Mouse (Mus musculus) Patski (cell line): Measurements from ENCODE around the gene Ifit1bl2. TPM values are rescaled to one million over a fixed set of nuclear protein-coding genes. Genes with fewer than 3 reads are reported as not detected.
A peak's percentile ranks its signal among the peaks of the same experiment; 100 is the strongest.

Experiments used
- ATAC-seq: fragments of 100-300 bp; one replicate; pipeline ENCODE4 v1.8.0; 2021
- CTCF ChIA-PET: fragments of 350-600 bp; sonication (Branson Sonifier 250); formaldehyde crosslinking; loops from one replicate; lab custom pipeline; 2022; ENCODE audit warnings: inconsistent platforms; lab: Charles Lee
- POLR2A ChIA-PET: fragments of 350-600 bp; sonication (Branson Sonifier 250); formaldehyde crosslinking; loops from one replicate; lab custom pipeline; 2022; ENCODE audit warnings: antibody characterized with exemption, inconsistent platforms; lab: Charles Lee
- DNase-seq: peaks from one replicate; pipeline ENCODE4 v3.0.0-alpha.2; 2011; ENCODE audit warnings: low read depth, low spot score
- H3K27me3 ChIP-seq: fragments of 371-371 bp; one replicate; pipeline ENCODE4 v1.5.1; 2021
- CTCF ChIP-seq: fragments of 100-300 bp; IDR thresholded peaks from one replicate; pipeline ENCODE4 v1.5.1; 2021
- in situ Hi-C: fragments of 300-500 bp; cut with MboI; formaldehyde crosslinking; loops from 3 replicates; pipeline ENCODE4 v1.11.1; 2018; ENCODE audit warnings: low pct_unique_long_range_greater_than_20kb, mixed read lengths
- polyA plus RNA-seq: library from polyadenylated mRNA; unstranded; gene quantifications from one replicate; pipeline ENCODE4 v1.2.3, GENCODE M21; 2021

The Ifit1bl2 gene
- polyA plus RNA-seq = 0.24 TPM

DNA sequence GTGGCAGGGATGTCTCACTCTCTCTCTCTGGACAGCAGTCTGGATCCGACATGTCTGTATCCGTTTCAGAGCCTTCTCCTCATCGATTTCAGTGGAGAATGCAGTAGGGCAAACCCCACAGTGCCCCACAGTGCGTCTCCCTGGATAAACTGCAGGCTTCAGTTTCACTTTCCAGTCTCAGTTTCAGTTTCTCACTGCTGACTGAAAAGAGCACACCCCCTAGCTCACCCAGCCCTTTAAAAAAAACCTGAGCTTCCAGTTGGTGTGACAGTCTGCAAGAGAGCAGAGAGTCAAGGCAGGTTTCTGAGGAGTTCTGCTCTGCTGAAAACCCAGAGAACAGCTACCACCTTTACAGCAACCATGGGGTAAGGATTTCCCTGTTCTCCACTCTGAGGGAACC, at the start of gene Ifit1bl2, which contains the start of gene Ifit1:
Gene Ifit1bl2 (minus strand): TSS at position 121 of the 400 bp plus-strand sequence.
Gene Ifit1 (plus strand): TSS at position 249 of the 400 bp plus-strand sequence.
- TF ChIP-seq CTCF = peak; percentile 44
- ATAC-seq = peak; percentile 55
- ChIA-PET POLR2A (interaction anchor here (1.0 kb wide), 1 partner anchor 114 kb away, joined by 3 read pairs; no protein-coding TSS in a partner anchor), CTCF (interaction anchor here (1.0 to 2.1 kb wide), 3 partner anchors 11 to 140 kb away, joined by 4 to 7 read pairs (median 4); no protein-coding TSS in a partner anchor)
- DNase-seq = no peak
- in situ Hi-C loops = no loop called here
- peaks cover 24% of the 10 kb centered on the region for H3K27me3 ChIP-seq

DNA sequence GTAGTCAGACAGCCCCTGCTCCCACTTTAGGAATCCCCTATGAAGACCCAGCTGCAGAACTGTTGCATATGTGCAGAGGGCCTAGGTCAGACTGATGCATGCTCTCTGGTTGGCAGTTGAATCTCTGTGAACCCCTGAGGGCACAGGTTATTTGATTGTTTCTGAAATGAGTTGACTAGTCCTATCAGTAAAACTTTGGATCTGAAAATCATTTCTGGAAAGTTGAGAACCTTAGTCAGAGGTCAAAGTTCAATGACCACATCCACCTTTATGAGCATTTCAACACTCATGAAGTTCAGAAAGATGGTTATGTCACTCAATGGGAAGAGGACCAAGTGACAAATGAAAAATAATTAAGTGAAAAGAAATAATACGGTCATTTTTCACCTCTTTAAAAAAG, 45.0 kb upstream of the Ifit1bl2 start:
- TF ChIP-seq CTCF = no peak
- CTCF ChIA-PET = interaction anchor here (1.1 to 1.5 kb wide), 6 partner anchors 28 to 88 kb away, joined by 3 to 6 read pairs (median 4); no protein-coding TSS in a partner anchor
- peaks cover 6% of the 10 kb centered on the region for H3K27me3 ChIP-seq
- in situ Hi-C loops = no loop called here
- POLR2A ChIA-PET = interaction anchor here (0.6 kb wide), 1 partner anchor 16 kb away, joined by 3 read pairs; no protein-coding TSS in a partner anchor
- ATAC-seq (no peak), DNase-seq (no peak)

DNA sequence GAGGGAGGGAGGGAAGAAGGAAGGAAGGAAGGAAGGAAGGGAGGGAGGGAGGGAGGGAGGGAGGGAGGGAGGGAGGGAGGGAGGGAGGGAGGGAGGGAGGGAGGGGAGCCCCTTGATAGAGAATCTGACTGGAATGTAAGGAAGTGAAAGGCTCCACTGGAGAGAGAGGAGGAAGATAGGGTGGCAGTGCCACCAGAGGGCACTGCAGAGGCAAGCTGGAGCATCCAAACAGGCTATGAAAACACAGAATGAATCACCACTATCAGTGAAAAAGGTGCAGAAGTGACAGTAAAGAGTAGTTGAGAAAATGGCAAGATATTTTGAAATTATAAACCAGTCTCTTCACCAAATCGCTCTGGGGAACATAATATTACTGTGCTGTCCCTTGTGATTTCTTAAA, 44.3 kb upstream of the Ifit1bl2 start:
- DNase-seq (no peak), ATAC-seq (peak; percentile 80)
- POLR2A ChIA-PET = interaction anchor here (0.6 kb wide), 1 partner anchor 15 kb away, joined by 3 read pairs; no protein-coding TSS in a partner anchor
- H3K27me3 ChIP-seq = peaks cover 6% of the 10 kb centered on the region
- in situ Hi-C loops = no loop called here
- TF ChIP-seq CTCF = peak; percentile 78
- CTCF ChIA-PET = interaction anchor here (1.0 kb wide), 1 partner anchor 15 kb away, joined by 3 read pairs; no protein-coding TSS in a partner anchor

DNA sequence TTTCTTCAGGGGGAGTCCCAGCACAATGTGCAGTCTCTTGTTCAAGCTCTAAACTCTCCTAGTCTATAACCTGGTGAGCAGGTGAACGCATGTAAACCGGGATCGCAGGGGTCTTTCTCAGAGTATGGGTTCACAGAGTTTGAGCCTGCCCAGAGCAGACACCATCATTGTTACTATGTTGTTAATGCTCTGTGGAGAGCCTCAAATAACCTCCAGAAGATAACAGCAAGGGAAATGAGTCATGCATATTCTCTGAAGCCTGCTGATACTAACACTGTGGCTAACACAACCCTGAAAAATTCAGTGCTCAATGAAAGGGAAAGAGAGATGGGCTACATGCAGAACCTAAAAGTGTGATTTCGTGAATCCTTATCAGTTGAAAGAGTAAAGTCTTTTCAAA, 37.9 kb upstream of the Ifit1bl2 start:
- POLR2A ChIA-PET = no interaction called here
- CTCF ChIA-PET = no interaction called here
- TF ChIP-seq CTCF = no peak
- DNase-seq (no peak), ATAC-seq (peak; percentile 54)
- peaks cover under 1% of the 10 kb centered on the region for H3K27me3 ChIP-seq
- in situ Hi-C loops = no loop called here

DNA sequence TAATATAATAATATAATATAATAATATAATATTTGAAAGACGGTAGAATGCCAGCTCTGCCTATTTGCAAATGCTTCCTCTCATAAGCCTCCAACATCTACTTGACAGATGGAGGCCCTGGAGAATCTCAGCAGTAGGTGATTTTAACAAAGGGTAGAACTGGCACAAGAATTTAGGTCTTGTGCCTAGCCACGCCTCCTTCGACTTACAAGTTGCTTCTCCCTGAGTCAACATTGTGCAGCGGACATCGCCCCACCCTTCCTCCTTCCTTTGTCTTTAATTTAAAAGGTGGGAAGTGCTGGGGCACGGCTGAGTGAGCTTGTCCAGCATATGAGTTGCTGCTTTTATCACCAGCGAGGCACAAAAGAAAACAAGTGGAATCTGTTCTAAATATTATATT, 32.9 kb upstream of the Ifit1bl2 start:
- POLR2A ChIA-PET = no interaction called here
- in situ Hi-C loops = loop anchor here (25.0 kb wide), 1 partner anchor 1414 kb away; the partner anchor contains the start of gene Rpp30
- DNase-seq (no peak), ATAC-seq (no peak)
- H3K27me3 ChIP-seq = peaks cover 12% of the 10 kb centered on the region
- TF ChIP-seq CTCF = no peak
- CTCF ChIA-PET = interaction anchor here (1.5 kb wide), 1 partner anchor 100 kb away, joined by 5 read pairs; no protein-coding TSS in a partner anchor

DNA sequence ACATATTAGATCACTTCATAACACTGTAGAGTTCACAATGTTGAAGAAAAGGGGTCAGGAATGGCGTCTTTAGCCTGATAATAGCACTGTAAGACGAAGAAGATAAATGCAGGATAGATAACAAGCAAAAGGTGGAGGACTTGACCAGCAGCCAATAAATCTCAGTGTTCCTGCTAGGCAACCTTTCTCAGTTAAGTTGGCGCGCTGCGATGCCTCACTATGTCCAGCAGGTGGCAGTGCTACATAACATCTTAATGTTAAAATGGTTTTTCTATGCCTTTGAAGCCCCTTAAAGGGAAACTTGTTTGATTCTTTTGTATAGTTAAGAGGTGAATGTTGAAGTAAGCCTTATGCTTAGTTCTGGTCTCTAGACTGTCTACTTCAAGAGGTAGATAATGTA, 25.6 kb upstream of the Ifit1bl2 start:
- ChIA-PET POLR2A (interaction anchor here (0.7 kb wide), 1 partner anchor 79 kb away, joined by 3 read pairs; no protein-coding TSS in a partner anchor), CTCF (interaction anchor here (1.7 kb wide), 1 partner anchor 106 kb away, joined by 5 read pairs; no protein-coding TSS in a partner anchor)
- no peak for DNase-seq
- TF ChIP-seq CTCF = peak; percentile 95
- ATAC-seq = no peak
- in situ Hi-C loops = loop anchor here (5.0 to 25.0 kb wide), 2 partner anchors 111 to 1421 kb away; partner anchors contain the start of gene Rpp30
- H3K27me3 ChIP-seq = peaks cover 22% of the 10 kb centered on the region

DNA sequence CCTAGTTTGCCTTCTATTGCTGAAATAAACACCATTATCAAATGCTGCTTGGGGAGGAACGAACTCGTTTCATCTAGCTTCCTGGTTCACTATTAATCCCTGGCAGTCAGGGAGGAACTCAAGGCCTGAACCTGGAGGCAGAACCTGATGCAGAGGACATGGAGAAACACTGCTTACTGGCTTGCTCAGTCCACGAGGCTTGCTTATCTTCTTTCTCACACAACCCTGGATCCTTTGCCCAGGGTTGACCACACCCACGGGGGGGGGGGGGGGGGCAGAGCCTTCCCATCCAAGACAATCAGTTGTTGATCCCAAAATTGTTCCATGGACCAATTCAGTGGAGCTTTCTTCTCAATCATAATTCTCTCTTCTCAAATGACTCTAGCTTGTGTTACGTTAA, 22.2 kb upstream of the Ifit1bl2 start:
- no peak for ATAC-seq
- in situ Hi-C loops = loop anchor here (25.0 kb wide), 1 partner anchor 1425 kb away; the partner anchor contains the start of gene Rpp30
- ChIA-PET CTCF (interaction anchor here (1.1 to 1.2 kb wide), 3 partner anchors 17 to 115 kb away, joined by 3 to 5 read pairs (median 4); no protein-coding TSS in a partner anchor), POLR2A (interaction anchor here (1.1 kb wide), 1 partner anchor 112 kb away, joined by 3 read pairs; no protein-coding TSS in a partner anchor)
- DNase-seq = no peak
- no peak for TF ChIP-seq CTCF
- peaks cover 3% of the 10 kb centered on the region for H3K27me3 ChIP-seq

DNA sequence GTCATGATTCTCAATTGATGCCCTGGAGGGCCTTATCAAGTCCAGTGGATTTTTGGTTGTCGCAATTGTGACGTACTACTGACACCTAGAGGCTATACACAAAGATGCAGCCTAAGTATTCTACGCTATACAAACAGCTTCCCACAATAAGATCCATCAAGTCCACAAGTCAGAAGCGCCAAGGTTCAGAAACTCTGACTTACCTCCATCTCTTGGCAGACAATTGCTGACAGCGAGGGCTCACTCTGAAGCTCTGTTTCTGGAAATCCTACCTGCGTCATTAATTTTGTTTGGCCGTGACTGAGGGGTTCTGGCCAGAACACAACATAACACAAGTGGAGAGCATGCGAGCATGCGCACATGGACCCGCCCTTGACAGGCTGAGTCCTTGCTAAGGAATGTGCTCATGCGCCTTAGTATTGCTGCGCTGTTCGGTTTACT, 21.5 kb upstream of the Ifit1bl2 start:
- in situ Hi-C loops = loop anchor here (25.0 kb wide), 1 partner anchor 1425 kb away; the partner anchor contains the start of gene Rpp30
- ATAC-seq = peak; percentile 94
- CTCF ChIA-PET = interaction anchor here (0.6 to 1.5 kb wide), 7 partner anchors 18 to 418 kb away, joined by 3 to 5 read pairs (median 3); no protein-coding TSS in a partner anchor
- POLR2A ChIA-PET = interaction anchor here (1.1 kb wide), 1 partner anchor 111 kb away, joined by 3 read pairs; no protein-coding TSS in a partner anchor
- DNase-seq = peak; percentile 41
- TF ChIP-seq CTCF = peak; percentile 78
- H3K27me3 ChIP-seq = no peaks in the 10 kb centered on the region

DNA sequence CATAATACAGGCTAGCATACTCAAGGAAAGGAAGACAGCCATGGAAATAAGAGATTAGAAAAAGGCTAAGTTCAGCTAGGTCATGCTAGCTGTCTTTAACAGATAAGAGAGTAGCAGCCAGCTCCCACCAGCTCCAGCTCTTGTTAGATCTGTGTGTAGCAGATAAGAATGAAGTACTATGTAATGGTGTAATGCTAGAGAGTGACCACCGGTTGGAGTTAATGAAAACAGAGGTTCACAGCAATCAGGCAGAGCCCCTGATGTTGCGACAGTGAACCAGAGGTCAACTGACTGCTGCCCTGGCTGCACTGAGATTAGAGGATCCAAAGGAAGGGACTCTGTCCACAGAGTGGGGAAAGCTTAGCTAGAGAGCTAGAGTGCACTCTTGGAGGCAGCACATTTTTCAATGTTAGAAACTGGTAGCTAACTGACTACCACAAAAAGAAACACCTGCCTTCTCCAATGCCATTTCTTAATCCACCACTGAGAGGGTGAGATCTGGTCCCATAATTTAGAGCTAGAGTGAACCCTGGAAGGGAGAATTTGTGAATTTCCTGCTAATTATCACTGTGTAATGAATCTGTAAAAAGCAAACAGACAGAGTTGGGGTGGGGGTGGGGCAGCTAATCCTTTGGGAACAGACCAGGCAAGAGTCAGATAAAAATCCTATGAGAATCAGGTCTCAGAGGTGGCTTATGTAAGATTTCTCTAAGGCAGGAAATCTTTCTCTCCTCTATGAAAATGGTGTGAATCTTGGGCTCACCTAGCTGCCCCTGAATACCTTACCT, 16.2 kb upstream of the Ifit1bl2 start:
- in situ Hi-C loops = loop anchor here (10.0 to 25.0 kb wide), 2 partner anchors 322 to 1431 kb away; partner anchors contain the start of gene Rpp30
- peaks cover 4% of the 10 kb centered on the region for H3K27me3 ChIP-seq
- POLR2A ChIA-PET = no interaction called here
- no peak for DNase-seq
- no peak for TF ChIP-seq CTCF
- ATAC-seq = no peak
- CTCF ChIA-PET = interaction anchor here (1.0 to 1.4 kb wide), 3 partner anchors 106 to 109 kb away, joined by 3 read pairs; partner anchors contain the start of gene Ifit2
